Mouse (Mus musculus) kidney, embryonic 15.5 days (tissue): ENCODE results near the gene Fam229b. TPM values are rescaled to one million over a fixed set of nuclear protein-coding genes. Genes with fewer than 3 reads are reported as not detected.

ENCODE experiments used
- ATAC-seq: fragments of 200-750 bp; cut with Nextera tagmentation; replicated peaks from 2 replicates; pipeline ENCODE4 v1.8.0; 2017; ENCODE audit warnings: moderate TSS enrichment; ENCODE audit not compliant: low FRiP score
- H3K27ac ChIP-seq: fragments of 300-500 bp; sonication (generic); 2 replicates; pipeline ENCODE4 v1.5.1; 2015; ENCODE audit warnings: mild to moderate bottlenecking, inconsistent platforms
- H3K27me3 ChIP-seq: fragments of 300-500 bp; sonication (generic); 2 replicates; pipeline ENCODE4 v1.6.1; 2015; ENCODE audit warnings: inconsistent platforms
- H3K36me3 ChIP-seq: fragments of 300-500 bp; sonication (generic); 2 replicates; pipeline ENCODE4 v1.6.1; 2015; ENCODE audit warnings: inconsistent platforms
- H3K4me1 ChIP-seq: fragments of 300-500 bp; sonication (generic); 2 replicates; pipeline ENCODE4 v1.6.1; 2015; ENCODE audit warnings: inconsistent platforms
- H3K4me2 ChIP-seq: fragments of 300-500 bp; sonication (generic); 2 replicates; pipeline ENCODE4 v1.6.1; 2015; ENCODE audit warnings: moderate library complexity, mild to moderate bottlenecking, inconsistent platforms
- H3K4me3 ChIP-seq: fragments of 300-500 bp; sonication (generic); replicated peaks from 2 replicates; pipeline ENCODE4 v1.5.1; 2015; ENCODE audit warnings: mild to moderate bottlenecking, inconsistent platforms
- H3K9ac ChIP-seq: fragments of 300-500 bp; sonication (generic); 2 replicates; pipeline ENCODE4 v1.6.1; 2015; ENCODE audit warnings: mild to moderate bottlenecking, inconsistent platforms
- H3K9me3 ChIP-seq: fragments of 300-500 bp; sonication (generic); replicated peaks from 2 replicates; pipeline ENCODE4 v1.6.1; 2016; ENCODE audit warnings: inconsistent platforms
- WGBS: fragments of 180-500 bp; shearing (Covaris S2); methylation state at CpG from one replicate; pipeline ENCODE4 v1.1.7; 2015; ENCODE audit warnings: mixed read lengths; 5-methylcytosine and 5-hydroxymethylcytosine counted together
- polyA plus RNA-seq: library from polyadenylated mRNA; unstranded; fragments of >200 nt; fragmentation: Nextera tagmentation; extraction: Ambion mirVana; gene quantifications from 2 replicates; pipeline ENCODE4 v1.2.1, GENCODE M21; 2015

Gene Fam229b
- polyA plus RNA-seq, 1 experiment from 2014 or later, result 13.9 TPM

DNA sequence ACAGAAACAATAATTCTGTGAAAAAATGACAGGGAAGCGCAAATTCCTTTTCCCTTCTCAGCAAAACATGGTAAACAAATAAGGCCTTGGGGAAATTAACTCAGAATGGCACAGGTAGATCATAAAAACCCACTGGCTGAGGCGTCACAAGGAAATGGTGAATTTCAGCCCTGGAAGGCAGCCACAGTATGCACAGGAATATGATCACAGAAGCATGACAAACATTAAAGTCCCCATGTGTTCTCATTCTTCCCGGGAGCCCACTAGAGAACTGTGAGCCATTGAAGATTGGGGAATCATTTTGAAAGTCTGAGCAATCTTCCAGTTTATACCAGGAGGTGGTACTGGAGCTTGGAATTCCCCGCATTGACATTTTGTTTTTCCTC, 24.2 kb downstream of the Fam229b start:
- Histone ChIP-seq H3K4me2 (no peak overlapping the region), H3K4me3 (no peak overlapping the region), H3K36me3 (peaks cover 50% of the 10 kb centered on the region), H3K4me1 (no peaks in the 10 kb centered on the region), H3K9ac (no peak overlapping the region), H3K27me3 (no peaks in the 10 kb centered on the region), H3K9me3 (no peaks in the 10 kb centered on the region), H3K27ac (no peak overlapping the region)
- no peak for ATAC-seq
- 61% methylated on average over 4 of the region's 4 CpGs for WGBS

DNA sequence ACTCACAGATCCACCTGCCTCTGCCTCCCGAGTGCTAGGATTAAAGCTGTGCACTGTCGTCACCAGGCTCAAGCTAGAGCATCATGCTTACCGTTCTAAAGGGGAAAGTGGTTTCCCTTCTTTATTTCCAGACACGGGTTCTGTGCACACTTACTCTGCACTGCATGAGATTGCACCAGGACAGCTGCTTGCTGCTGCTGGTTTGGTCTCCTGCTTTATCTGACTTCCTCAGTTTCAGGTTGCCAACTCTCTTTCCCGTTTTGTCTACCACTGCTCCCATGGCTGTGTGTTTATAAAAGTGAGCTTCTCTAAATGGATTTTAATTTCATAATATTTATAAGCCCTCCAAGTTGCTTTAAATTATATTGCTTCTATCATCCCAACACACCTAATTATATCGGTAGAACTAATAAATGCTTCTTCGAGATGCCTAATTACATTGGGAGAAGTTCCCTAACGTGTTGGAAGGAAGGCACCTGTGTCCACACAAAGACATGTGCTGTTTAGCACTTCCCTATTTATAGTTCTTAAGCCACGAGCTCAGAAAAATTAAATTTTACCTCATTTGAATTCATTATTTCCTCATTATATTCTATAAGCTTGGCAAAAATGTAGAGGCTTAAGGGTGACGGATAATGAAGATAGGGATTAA, 24.8 kb downstream of the Fam229b start:
- no peaks in the 10 kb centered on the region for H3K27me3 ChIP-seq
- no peak for ATAC-seq
- peaks cover 50% of the 10 kb centered on the region for H3K36me3 ChIP-seq
- no peak overlapping the region for H3K4me3 ChIP-seq
- no peaks in the 10 kb centered on the region for H3K4me1 ChIP-seq
- H3K9me3 ChIP-seq, result no peaks in the 10 kb centered on the region
- H3K4me2 ChIP-seq, result no peak overlapping the region
- WGBS, result 80% methylated on average over 10 of the region's 10 CpGs
- H3K27ac ChIP-seq, result no peak overlapping the region
- H3K9ac ChIP-seq, result no peak overlapping the region

DNA sequence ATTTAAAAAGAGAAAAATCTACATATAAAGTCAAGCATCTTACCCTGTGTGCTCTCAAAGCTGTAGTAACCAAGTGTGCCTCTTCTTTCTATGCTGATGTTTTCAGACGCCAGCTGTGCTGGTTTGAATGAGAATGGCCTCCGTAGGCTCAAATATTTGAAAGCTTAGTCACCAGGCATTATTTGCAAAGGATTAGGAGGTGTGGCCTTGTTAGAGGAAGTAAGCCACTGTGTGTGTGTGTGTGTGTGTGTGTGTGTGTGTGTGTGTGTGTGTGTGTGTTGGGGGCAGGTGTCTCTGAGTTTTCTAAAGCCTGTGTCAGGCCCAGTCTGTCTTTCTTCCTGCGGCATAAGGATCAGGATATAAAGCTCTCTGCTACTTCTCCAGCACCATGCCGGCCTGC, 26.8 kb downstream of the Fam229b start:
- ATAC-seq, result no peak
- 67% methylated on average over 4 of the region's 4 CpGs for WGBS

DNA sequence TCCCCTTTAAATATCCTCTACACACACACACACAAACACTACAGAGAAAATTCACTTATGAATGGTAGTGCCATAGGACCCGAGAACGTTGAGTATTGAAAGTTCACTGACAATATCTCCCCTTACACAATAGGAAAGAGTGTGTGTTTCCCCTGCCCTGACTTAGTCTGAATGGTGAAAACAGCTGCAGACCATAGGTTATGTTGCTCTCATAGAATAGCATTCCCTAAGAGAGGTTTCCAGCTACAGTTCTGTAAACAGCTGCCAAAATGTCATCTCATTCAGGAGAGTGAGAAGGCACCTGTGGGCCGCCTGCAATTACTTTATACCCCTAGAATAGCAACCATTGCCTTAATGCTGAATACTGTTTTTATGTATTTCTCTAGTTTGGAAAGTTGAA, 27.3 kb downstream of the Fam229b start:
- Histone ChIP-seq H3K27ac (no peak overlapping the region), H3K4me2 (no peak overlapping the region), H3K9ac (no peak overlapping the region), H3K9me3 (no peaks in the 10 kb centered on the region), H3K4me1 (no peaks in the 10 kb centered on the region), H3K27me3 (no peaks in the 10 kb centered on the region), H3K4me3 (no peak overlapping the region), H3K36me3 (peaks cover 63% of the 10 kb centered on the region)
- ATAC-seq, result no peak
- WGBS, result 73% methylated on average over 3 of the region's 3 CpGs

More for the DNA sequence above, 26.8 kb downstream of the Fam229b start:
- Histone ChIP-seq H3K4me2 (no peak overlapping the region), H3K36me3 (peaks cover 64% of the 10 kb centered on the region), H3K9me3 (no peaks in the 10 kb centered on the region), H3K27me3 (no peaks in the 10 kb centered on the region), H3K27ac (no peak overlapping the region), H3K4me1 (no peaks in the 10 kb centered on the region), H3K9ac (no peak overlapping the region), H3K4me3 (no peak overlapping the region)

DNA sequence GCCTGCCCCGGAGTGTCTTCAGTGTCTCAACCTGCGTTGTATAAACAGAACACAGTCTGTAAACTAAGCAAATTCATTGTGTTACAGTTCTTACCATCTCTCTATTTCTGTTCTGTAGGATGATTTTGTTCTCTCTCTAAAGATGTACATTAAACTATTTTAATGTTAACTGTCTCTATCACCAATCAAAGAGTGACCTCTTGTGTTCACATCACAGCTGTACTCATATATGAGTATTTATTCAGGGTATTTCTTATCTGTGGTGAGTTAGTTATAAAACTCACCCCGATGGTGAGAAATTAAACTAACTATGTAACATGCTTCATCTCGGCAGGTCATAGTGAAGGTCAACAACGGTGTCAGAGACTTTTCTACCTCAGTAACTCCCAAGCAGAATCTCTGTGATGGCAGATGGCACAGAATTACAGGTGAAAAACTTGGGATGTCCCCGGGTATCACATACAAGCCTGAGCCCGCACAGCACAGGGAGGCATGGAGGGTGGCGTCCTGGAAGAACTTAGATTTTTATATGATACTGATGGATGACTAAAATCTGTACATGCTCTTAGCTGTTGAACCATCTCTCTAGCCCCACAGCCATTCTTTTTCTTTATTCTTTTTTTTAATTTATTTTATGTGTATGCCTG, 28.8 kb downstream of the Fam229b start:
- ATAC-seq, result no peak
- WGBS, result 90% methylated on average over 8 of the region's 8 CpGs
- Histone ChIP-seq H3K4me2 (no peak overlapping the region), H3K4me3 (no peak overlapping the region), H3K27me3 (no peaks in the 10 kb centered on the region), H3K27ac (no peak overlapping the region), H3K4me1 (no peaks in the 10 kb centered on the region), H3K36me3 (peaks cover 49% of the 10 kb centered on the region), H3K9ac (no peak overlapping the region), H3K9me3 (no peaks in the 10 kb centered on the region)

DNA sequence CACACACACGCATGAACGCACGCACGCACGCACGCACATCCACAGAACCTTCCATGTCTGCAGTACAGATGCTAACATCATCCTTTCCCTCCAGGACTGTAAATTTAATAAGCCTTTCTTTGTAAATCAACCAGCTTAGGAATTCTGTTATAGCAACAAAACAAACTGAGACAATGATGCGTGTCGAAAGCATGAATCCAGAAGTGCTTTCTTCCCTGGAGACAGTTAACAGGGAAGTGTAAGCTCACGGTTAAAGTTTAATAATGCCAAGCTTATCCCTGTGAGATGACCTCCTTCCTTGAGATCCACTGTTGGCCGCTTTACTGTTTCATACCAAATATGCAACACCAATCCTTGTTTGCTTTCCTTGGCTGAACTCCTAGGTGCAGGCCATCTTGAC, 35.0 kb downstream of the Fam229b start:
- ATAC-seq, result no peak
- Histone ChIP-seq H3K36me3 (peaks cover 60% of the 10 kb centered on the region), H3K27ac (no peak overlapping the region), H3K9ac (no peak overlapping the region), H3K4me2 (no peak overlapping the region), H3K27me3 (no peaks in the 10 kb centered on the region), H3K9me3 (no peaks in the 10 kb centered on the region), H3K4me1 (no peaks in the 10 kb centered on the region), H3K4me3 (no peak overlapping the region)
- WGBS, result 90% methylated on average over 10 of the region's 10 CpGs

DNA sequence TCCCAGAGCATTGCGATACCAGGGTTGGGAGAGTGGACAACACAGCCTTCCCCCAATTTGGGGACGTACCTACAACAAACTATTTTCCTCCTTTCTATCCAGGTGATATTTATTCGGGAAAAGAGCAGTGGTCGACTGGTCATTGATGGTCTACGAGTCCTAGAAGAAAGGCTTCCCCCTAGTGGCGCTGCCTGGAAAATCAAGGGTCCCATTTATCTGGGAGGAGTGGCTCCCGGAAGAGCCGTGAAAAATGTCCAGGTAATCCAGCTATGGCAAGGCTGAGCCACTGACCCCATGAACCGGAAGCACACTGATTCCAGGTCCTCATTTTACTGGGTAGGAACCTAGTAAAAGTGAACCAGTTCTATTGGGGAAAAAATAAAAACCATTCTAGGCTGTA, 36.7 kb downstream of the Fam229b start:
- no peaks in the 10 kb centered on the region for H3K4me1 ChIP-seq
- peaks cover 50% of the 10 kb centered on the region for H3K36me3 ChIP-seq
- no peak overlapping the region for H3K9ac ChIP-seq
- H3K27me3 ChIP-seq, result no peaks in the 10 kb centered on the region
- H3K27ac ChIP-seq, result no peak overlapping the region
- no peak for ATAC-seq
- no peaks in the 10 kb centered on the region for H3K9me3 ChIP-seq
- no peak overlapping the region for H3K4me3 ChIP-seq
- no peak overlapping the region for H3K4me2 ChIP-seq
- WGBS, result 88% methylated on average over 9 of the region's 9 CpGs

DNA sequence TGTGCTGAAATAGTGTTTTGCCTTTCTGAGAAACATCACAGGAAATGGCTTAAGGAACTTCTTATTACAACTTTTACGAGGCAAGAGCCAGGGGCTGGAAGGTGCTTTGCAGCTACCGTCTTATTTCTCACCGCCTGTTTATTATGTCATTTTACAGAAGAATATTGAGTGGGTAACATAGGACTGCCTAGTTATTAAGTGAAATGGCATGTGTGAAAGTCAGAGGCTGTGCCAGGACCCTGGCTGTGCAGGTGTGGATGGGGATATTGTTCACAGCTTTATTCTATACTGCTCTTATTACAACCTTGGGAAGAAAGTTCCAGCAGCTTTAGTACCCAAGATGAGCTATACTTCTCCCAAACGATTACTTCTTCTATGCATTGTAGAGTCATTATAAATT, 61.7 kb downstream of the Fam229b start:
- Histone ChIP-seq H3K9ac (no peak overlapping the region), H3K9me3 (no peaks in the 10 kb centered on the region), H3K27me3 (no peaks in the 10 kb centered on the region), H3K4me2 (no peak overlapping the region), H3K27ac (no peak overlapping the region), H3K36me3 (peaks cover 59% of the 10 kb centered on the region), H3K4me1 (no peaks in the 10 kb centered on the region), H3K4me3 (no peak overlapping the region)
- ATAC-seq, result no peak
- 81% methylated on average over 4 of the region's 4 CpGs for WGBS

Other genes starting within 250 kb of the Fam229b start
- 67.0 and 73.9 TPM in 2 replicates for gene Lama4, start 168.4 kb downstream of the Fam229b start, polyA plus RNA-seq
- 15.6 and 16.2 TPM in 2 replicates for gene Tube1, start 62 bp upstream of the Fam229b start, polyA plus RNA-seq
- 0.36 and 0.40 TPM in 2 replicates for gene Ccn6, start 29.9 kb upstream of the Fam229b start, polyA plus RNA-seq
- gene Fyn, start 234.9 kb upstream of the Fam229b start, polyA plus RNA-seq, result 26.2 and 27.0 TPM in 2 replicates